Mouse (Mus musculus) monocyte, adult 59 days (primary cell): ENCODE results near the gene Gm17689. TPM values are rescaled to one million over a fixed set of nuclear protein-coding genes. Genes with fewer than 3 reads are reported as not detected.

ENCODE experiments used
- total RNA-seq, 2 experiments: library from RNA; stranded (reverse); gene quantifications; one replicate each; pipeline ENCODE4 v1.2.4; 2023

Gene Gm17689
- total RNA-seq = not detected

GRCm38 (mm10) chr9:36582535-36582934 lies at the start of gene Gm17689:
Gene Gm17689 (minus strand): TSS chr9:36582635.

GRCm38 (mm10) chr9:36541863-36542262 lies 40.6 kb downstream of the Gm17689 start, which contains the start of gene Gm5615:
Gene Gm5615 (minus strand): TSS chr9:36541963.

Other genes starting within 250 kb of the Gm17689 start
- gene Gm7257, start 150.8 kb downstream of the Gm17689 start, total RNA-seq = not detected
- gene Gm9513, start 107.0 kb downstream of the Gm17689 start, total RNA-seq = not detected
- gene Gm5615, start 40.7 kb downstream of the Gm17689 start, total RNA-seq = not detected
- gene A630095E13Rik, start 60.7 kb upstream of the Gm17689 start, total RNA-seq = not detected
- gene Acrv1, start 110.6 kb upstream of the Gm17689 start, total RNA-seq = not detected
- 1 to 10 TPM; 1.9 to 2.3 TPM for gene Chek1, start 144.4 kb upstream of the Gm17689 start, total RNA-seq
- gene Stt3a, start 185.0 kb upstream of the Gm17689 start, total RNA-seq = 100 to 1,000 TPM; 150 to 190 TPM
- 10 to 100 TPM; 40.6 to 47.5 TPM for gene Ei24, start 214.8 kb upstream of the Gm17689 start, total RNA-seq
- gene Fez1, start 239.2 kb upstream of the Gm17689 start, total RNA-seq = not detected